Mouse (Mus musculus) stomach, postnatal 0 days (tissue): ENCODE measurements at regions not wholly inside any gene's neighbourhood (a gene's known extent, or its start where the extent isn't known, plus 50 kb on each side); places are given as distances from the start of the nearest gene placed in this dataset.

Source experiments
- CTCF ChIP-seq: IDR thresholded peaks from 2 replicates; pipeline ENCODE4 v1.5.1; 2016; ENCODE audit warnings: antibody characterized with exemption, low read depth, mild to moderate bottlenecking, moderate library complexity
- EP300 ChIP-seq: optimal IDR thresholded peaks from 2 replicates; pipeline ENCODE3; 2016; ENCODE audit warnings: antibody characterized with exemption

DNA sequence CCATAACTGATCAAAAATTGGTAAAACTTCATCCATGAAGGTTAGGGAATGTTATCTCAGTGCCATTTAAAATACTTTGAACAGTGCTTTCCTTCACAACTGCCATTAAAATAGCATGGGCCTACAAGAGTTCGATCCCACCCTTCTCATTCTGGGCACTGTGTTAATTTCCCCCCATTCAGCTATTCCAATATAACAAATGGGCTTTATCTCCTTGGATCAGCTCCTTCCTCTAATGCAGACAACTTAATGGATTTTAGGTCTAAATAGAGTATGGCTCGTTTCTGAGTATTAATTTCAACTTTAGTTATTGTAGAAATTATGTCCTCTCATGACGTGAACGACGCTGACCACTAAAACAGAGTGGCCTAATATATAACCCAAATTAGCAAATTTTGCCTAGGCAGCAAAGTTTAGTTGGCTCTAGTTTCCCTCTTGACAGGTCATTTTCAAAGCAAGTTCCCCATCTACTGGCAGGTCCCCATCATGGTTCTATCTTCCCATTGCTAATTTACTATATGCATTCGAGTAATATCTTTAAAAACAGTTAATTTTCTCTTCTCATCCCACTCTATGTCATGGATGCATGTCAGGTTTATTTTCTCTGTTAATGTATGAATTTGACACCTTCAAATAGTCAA, 544.1 kb downstream of the Arl4a start:
- TF ChIP-seq CTCF (peak; percentile 71), EP300 (no peak)
